Comparison of ENCODE assay signal across 9 mouse cellular contexts in genomic region chr12:108240953-108241588, GRCm38 (mm10). TPM values are rescaled to one million over a fixed set of nuclear protein-coding genes. Genes with fewer than 3 reads are reported as not detected.
DNase-seq lines count a peak whose midpoint lies in the region; ATAC-seq and TF ChIP-seq lines count a peak whose summit lies in the region.
"Had no signal": no experiment of that assay in that cellular context is flagged by ENCODE, and none has a peak within 500 bp of the region (broad histone marks: within the 10 kb centered on the region; RNA-seq: fewer than 3 reads in every experiment).

No protein-coding gene starts in this region.

- no peak overlapping the region for H3K4me3 ChIP-seq in kidney, embryonic 15.5 days (replicated peaks)
- no peak overlapping the region for H3K4me3 ChIP-seq in stomach, postnatal 0 days (ENCODE audit: low read depth, low read length)
- H3K4me3 ChIP-seq: heart, embryonic 15.5 days had no signal

- peak; percentile 7 for ATAC-seq in kidney, embryonic 15.5 days (replicated peaks; ENCODE audit: low FRiP score)
- ATAC-seq in granulocyte monocyte progenitor cell, adult 5-6 weeks (replicated peaks; ENCODE audit: poor library complexity, severe bottlenecking), result peak; percentile 21; the same call in 1 of the 2 replicates
- peak; percentile 35 for ATAC-seq in megakaryocyte progenitor cell, adult 5-6 weeks (replicated peaks; ENCODE audit: poor library complexity)
- no peak for ATAC-seq in stomach, postnatal 0 days (ENCODE audit: low FRiP score, low TSS enrichment)

- no peak overlapping the region for H3K9ac ChIP-seq in kidney, embryonic 15.5 days
- peak overlapping the region; percentile 43; the same call in 1 of the 2 replicates for H3K9ac ChIP-seq in stomach, postnatal 0 days (ENCODE audit: low read length)
- H3K9ac ChIP-seq: heart, embryonic 15.5 days had no signal

- no peaks in the 10 kb centered on the region for H3K36me3 ChIP-seq in kidney, embryonic 15.5 days
- H3K36me3 ChIP-seq in stomach, postnatal 0 days (ENCODE audit: control insufficient read depth, insufficient read depth, low read length), result no peaks in the 10 kb centered on the region
- H3K36me3 ChIP-seq: heart, embryonic 15.5 days had no signal

- DNase-seq in kidney, postnatal 14 days, result no peak
- DNase-seq in cerebellum, postnatal 10 days, result peak; percentile 78 to 91
- DNase-seq in stomach, postnatal 0 days (ENCODE audit: low spot score), result no peak
- DNase-seq in heart, postnatal 36 days, result no peak
- no peak for DNase-seq in urinary bladder, adult 18-20 months (ENCODE audit: low spot score in 2 of 2)

- no peaks in the 10 kb centered on the region for H3K27me3 ChIP-seq in kidney, embryonic 15.5 days
- H3K27me3 ChIP-seq in stomach, postnatal 0 days (ENCODE audit: control insufficient read depth, insufficient read depth, low read length), result no peaks in the 10 kb centered on the region
- H3K27me3 ChIP-seq: heart, embryonic 15.5 days had no signal

- TF ChIP-seq CTCF in stomach, postnatal 0 days (IDR thresholded peaks at IDR 0.05; ENCODE audit: low read depth), result peak; percentile 29

- H3K9me3 ChIP-seq in kidney, embryonic 15.5 days (replicated peaks), result no peaks in the 10 kb centered on the region
- no peaks in the 10 kb centered on the region for H3K9me3 ChIP-seq in stomach, postnatal 0 days (ENCODE audit: control insufficient read depth, low read length)
- H3K9me3 ChIP-seq: heart, embryonic 15.5 days had no signal

- no peak for TF ChIP-seq EP300 in stomach, postnatal 0 days (optimal IDR thresholded peaks at IDR 0.05)

- peaks cover 99% of the 10 kb centered on the region for H3K4me1 ChIP-seq in kidney, embryonic 15.5 days
- H3K4me1 ChIP-seq in stomach, postnatal 0 days (replicated peaks; ENCODE audit: control insufficient read depth, insufficient read depth), result peaks cover 12% of the 10 kb centered on the region

- peak overlapping the region; percentile 27 for H3K4me2 ChIP-seq in kidney, embryonic 15.5 days
- no peak overlapping the region for H3K4me2 ChIP-seq in stomach, postnatal 0 days (replicated peaks; ENCODE audit: low read depth)
- H3K4me2 ChIP-seq: heart, embryonic 15.5 days had no signal

- WGBS in kidney, embryonic 15.5 days, result 15% methylated on average over 21 of the region's 21 CpGs
- 45% methylated on average over 21 of the region's 21 CpGs for WGBS in stomach, postnatal 0 days

- H3K27ac ChIP-seq in kidney, embryonic 15.5 days, result 0 out of 2 replicates have a peak overlapping the region, but pooled peaks have one; percentile 20
- 0 out of 2 replicates have a peak overlapping the region, but pooled peaks have one; percentile 24 for H3K27ac ChIP-seq in stomach, postnatal 0 days (replicated peaks)
- H3K27ac ChIP-seq: heart, embryonic 15.5 days had no signal

- intact Hi-C loops in heart, postnatal 36 days (cut with DNase I), result no loop called here

RNA-seq across cellular contexts. Expression of gene Ccdc85c, which starts 34.2 kb away (rescaled TPM):
- polyA plus RNA-seq in kidney, embryonic 15.5 days (2015; fragmentation: Nextera tagmentation; extraction: Ambion mirVana), result 7.7 and 8.1 TPM in 2 replicates
- total RNA-seq in granulocyte monocyte progenitor cell, adult 5-6 weeks (2014; fragmentation: Nextera tagmentation), result 0.95 and 1.7 TPM in 2 replicates
- 0.90 and 2.4 TPM in 2 replicates for total RNA-seq in granulocyte monocyte progenitor cell, adult 5-6 weeks (2017)
- total RNA-seq in megakaryocyte progenitor cell, adult 5-6 weeks (2015), result 0.39 and 0.64 TPM in 2 replicates
- total RNA-seq in megakaryocyte progenitor cell, adult 5-6 weeks (2017), result 0.46 and 1.6 TPM in 2 replicates
- polyA plus RNA-seq in stomach, postnatal 0 days (2015; fragmentation: Nextera tagmentation; extraction: Ambion mirVana), result 6.7 and 7.0 TPM in 2 replicates
- total RNA-seq in heart, postnatal 36 days (2021), result 10 to 100 TPM; 33.6 to 38.9 TPM

Comparison
In these comparisons a context has a peak if more than half of its experiments do, and no peak if none do; other contexts are left out.
1. DNase-seq: peak in cerebellum, postnatal 10 days (2 of 2); none in kidney, postnatal 14 days (single experiment), stomach, postnatal 0 days (single experiment), heart, postnatal 36 days (0 of 2) and urinary bladder, adult 18-20 months (0 of 2).
2. RNA of gene Ccdc85c, which starts 34.2 kb away (total RNA-seq): 33.6 to 38.9 TPM in heart, postnatal 36 days; 0.90 to 2.4 TPM in granulocyte monocyte progenitor cell, adult 5-6 weeks and 0.39 to 1.6 TPM in megakaryocyte progenitor cell, adult 5-6 weeks; every median in the first group is over 10 times any median in the second.